Mouse (Mus musculus) Patski (cell line): ENCODE results near the gene Zfp202. TPM values are rescaled to one million over a fixed set of nuclear protein-coding genes. Genes with fewer than 3 reads are reported as not detected.

Experiments
- ATAC-seq: fragments of 100-300 bp; one replicate; pipeline ENCODE4 v1.8.0; 2021
- CTCF ChIA-PET: fragments of 350-600 bp; sonication (Branson Sonifier 250); formaldehyde crosslinking; loops from one replicate; lab custom pipeline; 2022; ENCODE audit warnings: inconsistent platforms; lab: Charles Lee
- POLR2A ChIA-PET: fragments of 350-600 bp; sonication (Branson Sonifier 250); formaldehyde crosslinking; loops from one replicate; lab custom pipeline; 2022; ENCODE audit warnings: antibody characterized with exemption, inconsistent platforms; lab: Charles Lee
- DNase-seq: peaks from one replicate; pipeline ENCODE4 v3.0.0-alpha.2; 2011; ENCODE audit warnings: low read depth, low spot score
- H3K27me3 ChIP-seq: fragments of 371-371 bp; one replicate; pipeline ENCODE4 v1.5.1; 2021
- CTCF ChIP-seq: fragments of 100-300 bp; IDR thresholded peaks from one replicate; pipeline ENCODE4 v1.5.1; 2021
- in situ Hi-C: fragments of 300-500 bp; cut with MboI; formaldehyde crosslinking; loops from 3 replicates; pipeline ENCODE4 v1.11.1; 2018; ENCODE audit warnings: low pct_unique_long_range_greater_than_20kb, mixed read lengths
- polyA plus RNA-seq: library from polyadenylated mRNA; unstranded; gene quantifications from one replicate; pipeline ENCODE4 v1.2.3, GENCODE M21; 2021

The Zfp202 gene
- polyA plus RNA-seq, 1 experiment from 2014 or later, result 4.9 TPM

DNA sequence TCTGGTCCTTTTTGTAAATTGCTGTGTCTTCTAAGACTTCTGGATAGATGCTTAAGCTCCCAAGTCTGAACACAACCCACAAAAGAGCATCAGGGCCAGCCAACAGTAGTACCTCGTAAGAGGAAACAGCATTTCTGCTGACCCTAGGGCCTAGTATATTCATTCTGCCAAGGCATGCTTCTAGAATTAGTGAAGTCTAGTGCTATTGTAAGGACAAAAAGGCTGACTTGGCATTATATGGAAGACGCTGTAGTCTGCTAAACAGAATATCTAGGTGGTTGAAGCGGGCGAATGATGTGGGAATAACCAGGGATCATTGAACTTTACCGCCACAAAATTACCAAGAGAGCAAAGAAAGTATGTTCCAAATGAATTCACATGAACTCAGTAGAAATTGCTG is 21.9 kb downstream of the Zfp202 start:
- TF ChIP-seq CTCF, result no peak
- no peak for DNase-seq
- ATAC-seq, result no peak
- in situ Hi-C loops, result no loop called here
- POLR2A ChIA-PET, result no interaction called here
- CTCF ChIA-PET, result interaction anchor here (1.3 kb wide), 1 partner anchor 14 kb away, joined by 4 read pairs; no protein-coding TSS in a partner anchor
- no peaks in the 10 kb centered on the region for H3K27me3 ChIP-seq

DNA sequence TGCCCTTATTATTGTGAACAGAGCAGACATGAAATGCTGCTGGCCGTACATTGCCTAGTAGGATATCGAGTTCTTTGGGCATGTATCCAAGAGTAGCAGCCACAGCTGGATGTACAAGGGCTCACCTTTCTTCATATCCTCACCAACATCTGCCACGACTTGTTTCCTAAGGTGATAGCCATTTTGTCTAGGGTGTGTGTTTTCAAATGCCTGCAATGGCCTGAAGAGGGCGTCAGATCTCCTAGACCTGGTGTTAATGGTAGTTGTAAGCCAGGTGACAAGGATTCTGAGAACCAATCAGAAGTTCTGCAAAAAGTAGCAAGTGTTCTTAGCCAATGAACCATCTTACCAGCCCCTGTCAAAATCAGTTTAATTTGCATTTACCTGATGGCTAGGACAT is 24.5 kb downstream of the Zfp202 start:
- TF ChIP-seq CTCF, result no peak
- CTCF ChIA-PET, result interaction anchor here (3.5 kb wide), 1 partner anchor 11 kb away, joined by 10 read pairs; no protein-coding TSS in a partner anchor

DNA sequence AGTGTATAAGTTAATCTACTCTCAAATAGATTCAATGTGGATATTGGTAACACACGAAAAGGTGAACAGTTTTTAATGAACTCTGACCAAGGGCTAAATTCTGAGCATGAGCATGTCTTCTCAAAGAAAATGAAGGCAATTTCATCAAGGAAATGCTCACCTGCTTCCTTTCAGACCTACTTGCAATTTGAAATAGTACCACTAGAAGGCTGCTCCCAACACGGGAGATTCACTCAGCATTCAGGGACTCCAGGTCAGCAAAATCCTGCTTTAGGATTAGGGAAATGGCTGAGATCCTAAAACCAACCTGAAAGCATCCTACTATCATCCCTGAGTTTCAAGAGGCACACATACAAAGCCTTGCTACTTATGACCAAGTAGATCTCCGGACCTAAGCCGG is 32.2 kb downstream of the Zfp202 start:
- DNase-seq (no peak), ATAC-seq (no peak)
- POLR2A ChIA-PET, result no interaction called here
- in situ Hi-C loops, result loop anchor here (5.0 to 10.0 kb wide), 4 partner anchors 108 to 719 kb away; partner anchors contain the start of gene Olfr149
- TF ChIP-seq CTCF, result peak; percentile 72
- CTCF ChIA-PET, result interaction anchor here (0.7 to 5.3 kb wide), 6 partner anchors 14 to 110 kb away, joined by 3 to 79 read pairs (median 3); no protein-coding TSS in a partner anchor
- no peaks in the 10 kb centered on the region for H3K27me3 ChIP-seq

More for the DNA sequence above, 24.5 kb downstream of the Zfp202 start:
- POLR2A ChIA-PET, result no interaction called here
- in situ Hi-C loops, result no loop called here
- no peak for DNase-seq
- no peak for ATAC-seq
- H3K27me3 ChIP-seq, result no peaks in the 10 kb centered on the region

DNA sequence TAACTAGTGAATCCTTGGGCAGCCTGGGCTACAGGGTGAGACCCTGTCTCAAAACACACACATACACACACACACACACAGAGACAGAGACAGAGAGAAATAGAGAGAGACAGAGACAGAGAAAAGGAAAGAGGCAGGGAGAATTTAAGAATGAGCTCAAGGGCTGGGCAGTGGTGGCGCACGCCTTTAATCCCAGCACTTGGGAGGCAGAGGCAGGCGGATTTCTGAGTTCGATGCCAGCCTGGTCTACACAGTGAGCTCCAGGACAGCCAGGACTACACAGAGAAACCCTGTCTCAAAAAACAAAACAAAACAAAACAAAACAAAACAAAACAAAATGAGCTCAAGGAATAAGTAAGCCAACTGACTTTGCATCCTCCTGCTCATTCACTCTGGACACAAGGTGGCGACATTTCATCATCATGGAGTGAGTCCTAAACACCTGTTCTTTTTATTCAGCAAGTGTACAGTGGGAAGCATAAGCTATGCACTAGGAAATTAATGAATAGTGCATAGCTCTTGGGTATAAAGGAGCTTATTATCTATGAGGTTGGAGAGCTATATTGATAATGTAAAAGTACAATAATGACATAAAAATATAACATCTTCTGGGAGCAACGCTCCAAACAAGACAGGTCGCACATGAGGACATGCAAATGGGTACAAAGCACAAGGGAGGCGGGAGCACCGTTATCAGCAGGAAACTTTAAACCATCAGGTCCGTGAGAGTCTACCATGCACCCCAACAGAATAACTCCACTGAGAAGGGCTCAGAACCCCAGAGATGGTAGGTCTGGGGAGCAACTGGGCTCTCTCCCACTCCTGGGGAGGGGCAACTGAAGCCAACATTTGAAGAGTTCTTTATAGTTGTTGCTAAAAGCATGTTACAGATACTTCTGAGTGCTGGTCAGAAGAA is 36.0 kb downstream of the Zfp202 start:
- in situ Hi-C loops, result loop anchor here (10.0 to 25.0 kb wide), 4 partner anchors 187 to 723 kb away; partner anchors contain the start of gene Olfr149

DNA sequence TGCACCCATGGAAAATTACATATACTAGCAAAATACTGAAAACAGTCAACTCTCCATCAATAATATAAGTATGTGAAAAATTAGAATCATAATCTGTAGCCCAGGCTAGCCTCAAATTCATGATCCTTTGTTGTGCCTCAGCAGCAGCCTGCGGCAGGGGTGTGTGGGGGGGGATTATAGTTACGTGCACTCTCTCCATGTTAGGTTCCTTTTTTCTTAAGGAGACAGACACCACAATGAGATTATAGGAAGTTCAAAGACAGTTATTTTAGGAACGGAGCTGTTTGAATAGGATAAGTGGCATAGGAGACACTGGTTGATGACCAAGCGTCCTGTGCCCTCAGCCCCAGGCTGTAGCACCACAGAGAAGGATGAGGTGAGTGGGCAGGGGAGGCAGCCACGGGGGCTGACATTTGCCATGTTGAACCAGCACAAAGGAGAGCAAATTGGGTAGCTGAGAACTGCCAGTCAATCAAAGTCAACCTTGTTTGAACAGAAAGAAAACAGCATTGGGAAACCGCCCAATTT is 36.8 kb downstream of the Zfp202 start:
- ChIA-PET POLR2A (interaction anchor here (0.6 to 1.1 kb wide), 2 partner anchors 17 to 102 kb away, joined by 3 read pairs; no protein-coding TSS in a partner anchor), CTCF (interaction anchor here (1.1 to 5.3 kb wide), 14 partner anchors 7 to 251 kb away, joined by 3 to 79 read pairs (median 6); no protein-coding TSS in a partner anchor)
- no peak for TF ChIP-seq CTCF
- no peaks in the 10 kb centered on the region for H3K27me3 ChIP-seq
- in situ Hi-C loops, result loop anchor here (10.0 to 25.0 kb wide), 4 partner anchors 186 to 724 kb away; partner anchors contain the start of gene Olfr149
- ATAC-seq (no peak), DNase-seq (no peak)

More for the DNA sequence above, 36.0 kb downstream of the Zfp202 start:
- CTCF ChIA-PET, result interaction anchor here (0.6 to 5.3 kb wide), 23 partner anchors 8 to 252 kb away, joined by 3 to 79 read pairs (median 4); no protein-coding TSS in a partner anchor
- POLR2A ChIA-PET, result interaction anchor here (0.6 to 1.1 kb wide), 2 partner anchors 18 to 102 kb away, joined by 3 read pairs; no protein-coding TSS in a partner anchor
- no peak for DNase-seq
- ATAC-seq, result no peak
- TF ChIP-seq CTCF, result peak; percentile 69
- no peaks in the 10 kb centered on the region for H3K27me3 ChIP-seq

DNA sequence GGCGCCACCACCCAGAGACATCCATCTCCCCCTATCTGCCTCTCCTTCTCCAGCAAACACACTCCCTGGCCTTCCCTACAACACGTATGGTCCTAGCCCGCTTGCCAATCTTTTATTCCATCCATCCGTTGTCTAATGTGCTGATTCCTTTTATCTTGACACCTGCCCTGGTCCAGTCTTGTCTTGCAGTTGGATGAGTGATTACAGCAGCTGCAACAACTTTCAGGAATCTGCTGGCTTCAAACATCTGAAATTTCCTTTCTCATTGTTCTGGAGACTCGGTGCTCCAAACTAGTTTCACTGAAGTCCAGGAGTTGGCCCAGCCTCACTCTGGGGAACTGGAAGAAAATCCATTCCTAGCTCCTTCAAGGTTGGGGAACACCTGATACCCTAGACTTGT is 37.4 kb downstream of the Zfp202 start:
- ATAC-seq, result no peak
- DNase-seq, result no peak
- no peaks in the 10 kb centered on the region for H3K27me3 ChIP-seq
- POLR2A ChIA-PET, result no interaction called here
- in situ Hi-C loops, result loop anchor here (10.0 to 25.0 kb wide), 4 partner anchors 185 to 725 kb away; partner anchors contain the start of gene Olfr149
- CTCF ChIA-PET, result interaction anchor here (3.0 kb wide), 1 partner anchor 101 kb away, joined by 11 read pairs; no protein-coding TSS in a partner anchor
- no peak for TF ChIP-seq CTCF

DNA sequence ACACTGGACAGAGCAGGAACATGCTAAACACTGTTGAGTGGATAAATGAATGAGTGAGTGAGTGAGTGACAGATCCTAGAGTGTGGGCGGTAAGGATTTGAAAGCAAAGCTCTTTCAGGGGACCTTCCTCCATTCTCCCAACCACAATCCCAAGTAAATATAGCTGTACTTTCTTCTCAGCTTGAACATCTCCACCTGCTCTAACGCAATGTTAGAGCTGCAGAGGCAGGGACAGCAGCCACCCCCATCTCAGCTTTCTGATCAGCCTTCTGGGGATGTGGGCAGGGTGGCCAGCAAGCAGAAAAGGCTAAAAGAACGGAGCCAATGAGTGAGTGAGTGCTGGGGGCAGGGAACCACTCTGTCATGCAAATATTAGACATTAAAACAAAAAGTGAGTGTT is 38.9 kb downstream of the Zfp202 start:
- no peak for ATAC-seq
- no peak for DNase-seq
- no peak for TF ChIP-seq CTCF
- ChIA-PET CTCF (interaction anchor here (1.3 to 3.0 kb wide), 3 partner anchors 100 to 114 kb away, joined by 4 to 11 read pairs (median 7); no protein-coding TSS in a partner anchor), POLR2A (no interaction called here)
- in situ Hi-C loops, result loop anchor here (25.0 kb wide), 1 partner anchor 256 kb away; no protein-coding TSS in a partner anchor
- no peaks in the 10 kb centered on the region for H3K27me3 ChIP-seq

DNA sequence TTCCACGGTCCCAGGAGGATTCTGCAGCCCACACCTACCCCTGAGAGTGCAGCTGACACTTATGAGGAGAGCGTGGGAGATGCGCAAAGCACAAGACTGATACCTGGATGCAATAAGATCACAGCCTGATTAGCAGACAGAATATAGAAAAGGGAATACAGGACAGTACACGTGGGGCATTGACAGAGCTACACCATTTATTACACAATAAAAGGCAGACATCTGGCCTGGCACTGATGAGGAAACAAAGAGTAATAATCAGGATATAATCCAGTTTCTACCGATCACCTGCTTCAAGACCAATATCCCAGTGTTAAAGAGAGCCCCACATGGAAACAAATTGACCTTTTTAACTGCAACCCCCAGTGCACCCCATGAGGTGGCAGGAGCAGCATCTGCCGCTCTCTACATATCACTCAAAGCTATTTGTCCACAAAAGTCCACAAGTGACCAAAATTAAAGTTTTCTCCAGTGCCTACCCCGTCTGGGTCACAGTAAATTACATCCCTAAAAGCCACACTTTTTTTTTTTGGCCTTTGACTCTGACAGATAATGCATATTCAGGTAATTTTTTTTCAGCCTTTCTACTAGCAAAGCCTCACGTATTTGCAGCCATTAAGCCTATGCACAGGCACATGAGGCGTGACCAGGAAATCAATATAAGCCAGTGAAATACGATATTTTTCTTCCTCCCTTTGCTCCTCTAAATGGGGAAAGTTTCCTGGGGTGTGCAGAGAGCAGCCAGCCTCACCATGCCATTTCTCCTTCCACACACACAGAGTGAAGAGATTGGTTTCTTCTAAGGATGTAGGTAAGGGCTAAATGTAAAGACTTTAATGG is 42.3 kb downstream of the Zfp202 start:
- H3K27me3 ChIP-seq, result no peaks in the 10 kb centered on the region
- no peak for DNase-seq
- TF ChIP-seq CTCF, result no peak
- CTCF ChIA-PET, result interaction anchor here (0.9 to 1.0 kb wide), 2 partner anchors 9 to 99 kb away, joined by 3 to 4 read pairs; no protein-coding TSS in a partner anchor
- in situ Hi-C loops, result loop anchor here (25.0 kb wide), 1 partner anchor 253 kb away; no protein-coding TSS in a partner anchor
- ATAC-seq, result no peak
- POLR2A ChIA-PET, result no interaction called here

DNA sequence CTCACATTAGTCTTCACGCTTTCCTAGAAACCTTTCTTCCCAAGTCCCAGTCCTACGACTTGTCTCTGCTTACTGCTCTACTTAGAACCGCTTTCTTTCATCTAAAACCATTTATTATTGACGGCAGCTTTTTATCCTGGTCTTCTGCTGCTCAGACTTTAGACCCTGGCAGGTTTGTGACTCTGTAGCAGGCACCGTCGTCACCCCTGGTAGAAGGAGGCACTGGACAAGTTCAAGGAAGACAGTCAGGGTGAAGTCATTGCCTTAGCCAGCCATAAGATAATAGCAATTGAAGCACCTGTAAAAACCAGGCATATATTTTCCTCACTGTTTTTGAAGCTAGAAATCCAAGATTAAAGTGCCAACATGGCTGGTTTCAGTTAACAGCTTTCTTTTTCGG is 43.1 kb downstream of the Zfp202 start:
- CTCF ChIA-PET, result interaction anchor here (0.9 to 1.3 kb wide), 2 partner anchors 8 to 9 kb away, joined by 3 read pairs; no protein-coding TSS in a partner anchor

More for the DNA sequence above, 43.1 kb downstream of the Zfp202 start:
- no peaks in the 10 kb centered on the region for H3K27me3 ChIP-seq
- no peak for TF ChIP-seq CTCF
- in situ Hi-C loops, result loop anchor here (25.0 kb wide), 1 partner anchor 252 kb away; no protein-coding TSS in a partner anchor
- ATAC-seq, result no peak
- DNase-seq, result no peak
- POLR2A ChIA-PET, result no interaction called here
